In genomic region chr14:76628182-76628892, GRCm38 (mm10) we compare ENCODE assay signal across 14 mouse cellular contexts.
DNase-seq lines count a peak whose midpoint lies in the region; ATAC-seq and TF ChIP-seq lines count a peak whose summit lies in the region.
"Had no signal": no experiment of that assay in that cellular context is flagged by ENCODE, and none has a peak within 500 bp of the region (broad histone marks: within the 10 kb centered on the region; RNA-seq: fewer than 3 reads in every experiment).

No protein-coding gene starts in this region.

- no peaks in the 10 kb centered on the region for H3K27me3 ChIP-seq in hindbrain, embryonic 10.5 days (ENCODE audit: insufficient read depth, poor library complexity, severe bottlenecking)
- H3K27me3 ChIP-seq in hindbrain, embryonic 14.5 days (ENCODE audit: control insufficient read depth, insufficient read depth, low read length) = no peaks in the 10 kb centered on the region
- no peaks in the 10 kb centered on the region for H3K27me3 ChIP-seq in ES-Bruce4 (ENCODE audit: control insufficient read depth, insufficient read depth, low read length, poor library complexity, severe bottlenecking)
- H3K27me3 ChIP-seq: embryonic facial prominence, embryonic 12.5 days; heart, embryonic 13.5 days had no signal

- H3K9ac ChIP-seq in hindbrain, embryonic 14.5 days = no peak overlapping the region
- H3K9ac ChIP-seq in ES-Bruce4 (ENCODE audit: low read depth, poor library complexity, severe bottlenecking) = no peak overlapping the region
- H3K9ac ChIP-seq: embryonic facial prominence, embryonic 12.5 days; heart, embryonic 13.5 days had no signal

- no peak for TF ChIP-seq POLR2A in ES-Bruce4 (IDR thresholded peaks at IDR 0.05; ENCODE audit: insufficient read depth, low read length)

- no peak for DNase-seq in hindbrain, embryonic 10.5 days (ENCODE audit: low spot score)
- no peak for DNase-seq in hindbrain, embryonic 14.5 days (ENCODE audit: low spot score)
- DNase-seq in cerebellum, adult 9-10 months = peak; percentile 77
- peak; percentile 74 for DNase-seq in layer of hippocampus, adult 9-11 months
- DNase-seq in embryo, embryonic 10 days (ENCODE audit: low spot score) = no peak
- no peak for DNase-seq in gastrocnemius, postnatal 10 days
- DNase-seq in kidney, adult 9 months = no peak
- DNase-seq: adrenal gland, postnatal 25 days; B cell, adult 2 months; lung, postnatal 36 days had no signal

- H3K4me3 ChIP-seq in hindbrain, embryonic 10.5 days = no peak overlapping the region
- H3K4me3 ChIP-seq in hindbrain, embryonic 14.5 days (replicated peaks; ENCODE audit: low read length) = no peak overlapping the region
- H3K4me3 ChIP-seq in ES-Bruce4 (ENCODE audit: low read depth, low read length) = no peak overlapping the region
- H3K4me3 ChIP-seq: embryonic facial prominence, embryonic 12.5 days; heart, embryonic 13.5 days had no signal

- no peak for TF ChIP-seq CTCF in ES-Bruce4 (IDR thresholded peaks at IDR 0.05; ENCODE audit: low read depth, low read length)

- H3K4me1 ChIP-seq in hindbrain, embryonic 10.5 days (replicated peaks) = peaks cover 60% of the 10 kb centered on the region
- peaks cover 28% of the 10 kb centered on the region for H3K4me1 ChIP-seq in hindbrain, embryonic 14.5 days (replicated peaks; ENCODE audit: control insufficient read depth, insufficient read depth, low read length)
- H3K4me1 ChIP-seq in ES-Bruce4 (ENCODE audit: control insufficient read depth, insufficient read depth, low read length) = peaks cover 30% of the 10 kb centered on the region

- ATAC-seq in hindbrain, embryonic 14.5 days (ENCODE audit: low FRiP score) = no peak
- ATAC-seq: inflammation-experienced regulatory T-cells, adult 6 months had no signal

- no peaks in the 10 kb centered on the region for H3K9me3 ChIP-seq in hindbrain, embryonic 10.5 days
- H3K9me3 ChIP-seq in hindbrain, embryonic 14.5 days (ENCODE audit: control insufficient read depth, low read length) = no peaks in the 10 kb centered on the region
- no peaks in the 10 kb centered on the region for H3K9me3 ChIP-seq in ES-Bruce4 (replicated peaks; ENCODE audit: control insufficient read depth, insufficient read depth, low read length, poor library complexity, severe bottlenecking)
- H3K9me3 ChIP-seq: embryonic facial prominence, embryonic 12.5 days; heart, embryonic 13.5 days had no signal

- H3K27ac ChIP-seq in hindbrain, embryonic 10.5 days = peak overlapping the region; percentile 6
- no peak overlapping the region for H3K27ac ChIP-seq in hindbrain, embryonic 14.5 days
- H3K27ac ChIP-seq in ES-Bruce4 (ENCODE audit: insufficient read depth, low read length) = no peak overlapping the region
- H3K27ac ChIP-seq: embryonic facial prominence, embryonic 12.5 days; heart, embryonic 13.5 days had no signal

- 79% methylated on average over 10 of the region's 10 CpGs for WGBS in hindbrain, embryonic 10.5 days
- WGBS in hindbrain, embryonic 14.5 days = 67% methylated on average over 10 of the region's 10 CpGs

- H3K4me2 ChIP-seq in hindbrain, embryonic 14.5 days (replicated peaks) = no peak overlapping the region
- H3K4me2 ChIP-seq: embryonic facial prominence, embryonic 12.5 days; heart, embryonic 13.5 days had no signal

- no peaks in the 10 kb centered on the region for H3K36me3 ChIP-seq in hindbrain, embryonic 10.5 days
- H3K36me3 ChIP-seq in hindbrain, embryonic 14.5 days (replicated peaks; ENCODE audit: control insufficient read depth, insufficient read depth) = no peaks in the 10 kb centered on the region
- H3K36me3 ChIP-seq in ES-Bruce4 (ENCODE audit: control insufficient read depth, insufficient read depth, low read length, poor library complexity, severe bottlenecking) = no peaks in the 10 kb centered on the region
- H3K36me3 ChIP-seq: embryonic facial prominence, embryonic 12.5 days; heart, embryonic 13.5 days had no signal

- TF ChIP-seq EP300 in ES-Bruce4 (IDR thresholded peaks at IDR 0.05; ENCODE audit: insufficient read depth, low read depth, low read length) = peak; percentile 70; the same call in 1 of the 2 replicates

Comparison
In these comparisons a context has a peak if more than half of its experiments do, and no peak if none do; other contexts are left out.
1. DNase-seq: peak in cerebellum, adult 9-10 months (single experiment) and layer of hippocampus, adult 9-11 months (single experiment); none in hindbrain, embryonic 10.5 days (single experiment), hindbrain, embryonic 14.5 days (single experiment), embryo, embryonic 10 days (single experiment), gastrocnemius, postnatal 10 days (single experiment) and kidney, adult 9 months (single experiment).